Mouse (Mus musculus) heart, embryonic 15.5 days (tissue): Measurements from ENCODE around the gene Elavl4. TPM values are rescaled to one million over a fixed set of nuclear protein-coding genes. Genes with fewer than 3 reads are reported as not detected.

Experiments used
- ATAC-seq: fragments of 200-750 bp; cut with Nextera tagmentation; replicated peaks from 2 replicates; pipeline ENCODE4 v1.8.0; 2017; ENCODE audit warnings: low read depth, moderate TSS enrichment; ENCODE audit not compliant: insufficient number of reproducible peaks, insufficient read depth, low FRiP score
- H3K27ac ChIP-seq: fragments of 300-500 bp; sonication (generic); 2 replicates; pipeline ENCODE4 v1.5.1; 2015; ENCODE audit warnings: mild to moderate bottlenecking, inconsistent platforms
- H3K27me3 ChIP-seq: fragments of 300-500 bp; sonication (generic); 2 replicates; pipeline ENCODE4 v1.6.1; 2015; ENCODE audit warnings: inconsistent platforms
- H3K36me3 ChIP-seq: fragments of 300-500 bp; sonication (generic); 2 replicates; pipeline ENCODE4 v1.6.1; 2015; ENCODE audit warnings: mild to moderate bottlenecking, inconsistent platforms
- H3K4me1 ChIP-seq: fragments of 300-500 bp; sonication (generic); replicated peaks from 2 replicates; pipeline ENCODE4 v1.6.1; 2015; ENCODE audit warnings: inconsistent platforms
- H3K4me2 ChIP-seq: fragments of 300-500 bp; sonication (generic); 2 replicates; pipeline ENCODE4 v1.6.1; 2015; ENCODE audit warnings: inconsistent platforms, mild to moderate bottlenecking, moderate library complexity
- H3K4me3 ChIP-seq: fragments of 300-500 bp; sonication (generic); 2 replicates; pipeline ENCODE4 v1.5.1; 2015; ENCODE audit warnings: mild to moderate bottlenecking, inconsistent platforms
- H3K9ac ChIP-seq: fragments of 300-500 bp; sonication (generic); 2 replicates; pipeline ENCODE4 v1.6.1; 2015; ENCODE audit warnings: mild to moderate bottlenecking, inconsistent platforms
- H3K9me3 ChIP-seq: fragments of 300-500 bp; sonication (generic); replicated peaks from 2 replicates; pipeline ENCODE4 v1.6.1; 2016; ENCODE audit warnings: inconsistent platforms
- WGBS: fragments of 180-500 bp; shearing (Covaris S2); methylation state at CpG from one replicate; pipeline ENCODE4 v1.1.7; 2015; ENCODE audit warnings: mixed read lengths; 5-methylcytosine and 5-hydroxymethylcytosine counted together
- polyA plus RNA-seq: library from polyadenylated mRNA; unstranded; fragments of >200 nt; fragmentation: Nextera tagmentation; extraction: Ambion mirVana; gene quantifications from 2 replicates; pipeline ENCODE4 v1.2.1, GENCODE M21; 2015

Elavl4 gene
- 2.8 and 6.9 TPM in 2 replicates for polyA plus RNA-seq

GRCm38 (mm10) chr4:110351178-110352000, at the start of gene Elavl4:
Elavl4 (minus strand) TSS chr4:110351909.
- Histone ChIP-seq H3K27me3 (no peaks in the 10 kb centered on the region), H3K4me2 (peak within 1 kb of the TSS; percentile 76), H3K9ac (peak within 1 kb of the TSS; percentile 63), H3K9me3 (no peaks in the 10 kb centered on the region), H3K36me3 (no peaks in the 10 kb centered on the region), H3K27ac (peak within 1 kb of the TSS; percentile 76), H3K4me3 (peak within 1 kb of the TSS; percentile 66), H3K4me1 (0 out of 2 replicates have a peak, but pooled peaks cover 4% of the 10 kb centered on the region)
- ATAC-seq: peak; percentile 89
- under 1% methylated on average over 74 of the region's 75 CpGs for WGBS

GRCm38 (mm10) chr4:110397618-110398045, 45.9 kb upstream of the Elavl4 start, which contains the start of gene Agbl4:
Agbl4 (plus strand) TSS chr4:110397661.
- no peaks in the 10 kb centered on the region for H3K27me3 ChIP-seq
- H3K4me1 ChIP-seq: peaks cover 10% of the 10 kb centered on the region; the same call in 1 of the 2 replicates
- peak within 1 kb of the TSS; percentile 53 for H3K9ac ChIP-seq
- no peak within 1 kb of the TSS for H3K27ac ChIP-seq
- H3K4me3 ChIP-seq: peak within 1 kb of the TSS; percentile 67
- no peaks in the 10 kb centered on the region for H3K9me3 ChIP-seq
- peak within 1 kb of the TSS; percentile 72 for H3K4me2 ChIP-seq
- peak; percentile 88 for ATAC-seq
- 1% methylated on average over 27 of the region's 27 CpGs for WGBS
- H3K36me3 ChIP-seq: no peaks in the 10 kb centered on the region

GRCm38 (mm10) chr4:110396221-110396620, 44.5 kb upstream of the Elavl4 start:
- no peak overlapping the region for H3K9ac ChIP-seq
- H3K4me2 ChIP-seq: no peak overlapping the region
- peaks cover 10% of the 10 kb centered on the region; the same call in 1 of the 2 replicates for H3K4me1 ChIP-seq
- no peaks in the 10 kb centered on the region for H3K36me3 ChIP-seq
- no peak for ATAC-seq
- 80% methylated on average over 5 of the region's 5 CpGs for WGBS
- no peak overlapping the region for H3K27ac ChIP-seq
- H3K9me3 ChIP-seq: no peaks in the 10 kb centered on the region
- no peaks in the 10 kb centered on the region for H3K27me3 ChIP-seq
- H3K4me3 ChIP-seq: no peak overlapping the region

- Histone ChIP-seq H3K9ac (no peak overlapping the region), H3K4me3 (no peak overlapping the region), H3K27ac (no peak overlapping the region), H3K27me3 (no peaks in the 10 kb centered on the region), H3K4me1 (no peaks in the 10 kb centered on the region), H3K9me3 (no peaks in the 10 kb centered on the region), H3K36me3 (no peaks in the 10 kb centered on the region), H3K4me2 (no peak overlapping the region)
- 68% methylated on average over 2 of the region's 2 CpGs for WGBS
- ATAC-seq: no peak
These were observed 8.9 kb upstream of the Elavl4 start for GRCm38 (mm10) chr4:110360568-110360967.

- peak overlapping the region; percentile 76 for H3K27ac ChIP-seq
- H3K4me1 ChIP-seq: 0 out of 2 replicates have a peak, but pooled peaks cover 4% of the 10 kb centered on the region
- WGBS: 9% methylated on average over 5 of the region's 5 CpGs
- H3K4me2 ChIP-seq: peak overlapping the region; percentile 76
- H3K9ac ChIP-seq: peak overlapping the region; percentile 63
- peak overlapping the region; percentile 66 for H3K4me3 ChIP-seq
- H3K27me3 ChIP-seq: no peaks in the 10 kb centered on the region
- H3K9me3 ChIP-seq: no peaks in the 10 kb centered on the region
- no peaks in the 10 kb centered on the region for H3K36me3 ChIP-seq
- no peak for ATAC-seq
These were observed 276 bp upstream of the Elavl4 start for GRCm38 (mm10) chr4:110352001-110352369.

GRCm38 (mm10) chr4:110350856-110351177, 892 bp downstream of the Elavl4 start:
- H3K36me3 ChIP-seq: no peaks in the 10 kb centered on the region
- WGBS: 11% methylated on average over 6 of the region's 6 CpGs
- ATAC-seq: no peak; the same call in 1 of the 2 replicates
- peak overlapping the region; percentile 66 for H3K4me3 ChIP-seq
- no peaks in the 10 kb centered on the region for H3K27me3 ChIP-seq
- peak overlapping the region; percentile 76 for H3K27ac ChIP-seq
- H3K9me3 ChIP-seq: no peaks in the 10 kb centered on the region
- peak overlapping the region; percentile 63 for H3K9ac ChIP-seq
- H3K4me2 ChIP-seq: peak overlapping the region; percentile 76
- 0 out of 2 replicates have a peak, but pooled peaks cover 4% of the 10 kb centered on the region for H3K4me1 ChIP-seq

GRCm38 (mm10) chr4:110323912-110324311, 27.8 kb downstream of the Elavl4 start:
- H3K4me2 ChIP-seq: no peak overlapping the region
- no peaks in the 10 kb centered on the region for H3K36me3 ChIP-seq
- no peak for ATAC-seq
- H3K27me3 ChIP-seq: no peaks in the 10 kb centered on the region
- no peaks in the 10 kb centered on the region for H3K9me3 ChIP-seq
- peaks cover 3% of the 10 kb centered on the region; the same call in 1 of the 2 replicates for H3K4me1 ChIP-seq
- H3K9ac ChIP-seq: no peak overlapping the region
- H3K27ac ChIP-seq: no peak overlapping the region
- H3K4me3 ChIP-seq: no peak overlapping the region
- 43% methylated on average over 3 of the region's 3 CpGs for WGBS

GRCm38 (mm10) chr4:110312126-110312525, 39.6 kb downstream of the Elavl4 start:
- no peak for ATAC-seq
- Histone ChIP-seq H3K4me2 (no peak overlapping the region), H3K4me1 (0 out of 2 replicates have a peak, but pooled peaks cover 2% of the 10 kb centered on the region), H3K27me3 (no peaks in the 10 kb centered on the region), H3K36me3 (no peaks in the 10 kb centered on the region), H3K27ac (no peak overlapping the region), H3K4me3 (no peak overlapping the region), H3K9me3 (no peaks in the 10 kb centered on the region), H3K9ac (no peak overlapping the region)
- WGBS: 40% methylated on average over 1 of the region's 1 CpGs

GRCm38 (mm10) chr4:110306972-110307371, 44.7 kb downstream of the Elavl4 start:
- ATAC-seq: no peak
- no peaks in the 10 kb centered on the region for H3K9me3 ChIP-seq
- no peak overlapping the region for H3K4me3 ChIP-seq

GRCm38 (mm10) chr4:110306559-110306958, 45.1 kb downstream of the Elavl4 start:
- no peak for ATAC-seq
- Histone ChIP-seq H3K9ac (no peak overlapping the region), H3K9me3 (no peaks in the 10 kb centered on the region), H3K27ac (no peak overlapping the region), H3K4me3 (no peak overlapping the region), H3K36me3 (no peaks in the 10 kb centered on the region), H3K4me1 (0 out of 2 replicates have a peak, but pooled peaks cover 2% of the 10 kb centered on the region), H3K4me2 (no peak overlapping the region), H3K27me3 (no peaks in the 10 kb centered on the region)
- 69% methylated on average over 11 of the region's 11 CpGs for WGBS

More at GRCm38 (mm10) chr4:110306972-110307371, 44.7 kb downstream of the Elavl4 start:
- H3K27ac ChIP-seq: no peak overlapping the region
- H3K9ac ChIP-seq: no peak overlapping the region
- WGBS: 62% methylated on average over 5 of the region's 5 CpGs
- no peak overlapping the region for H3K4me2 ChIP-seq
- H3K4me1 ChIP-seq: 0 out of 2 replicates have a peak, but pooled peaks cover 2% of the 10 kb centered on the region
- no peaks in the 10 kb centered on the region for H3K36me3 ChIP-seq
- no peaks in the 10 kb centered on the region for H3K27me3 ChIP-seq

- no peaks in the 10 kb centered on the region for H3K36me3 ChIP-seq
- no peak overlapping the region for H3K27ac ChIP-seq
- WGBS: 81% methylated on average over 3 of the region's 3 CpGs
- no peak for ATAC-seq
- H3K9ac ChIP-seq: no peak overlapping the region
- H3K4me2 ChIP-seq: no peak overlapping the region
- no peaks in the 10 kb centered on the region for H3K27me3 ChIP-seq
- no peaks in the 10 kb centered on the region for H3K4me1 ChIP-seq
- no peak overlapping the region for H3K4me3 ChIP-seq
- no peaks in the 10 kb centered on the region for H3K9me3 ChIP-seq
These were observed 55.9 kb downstream of the Elavl4 start for GRCm38 (mm10) chr4:110295793-110296192.
